Mouse (Mus musculus) gastrocnemius, postnatal 4 days (tissue): Measurements from ENCODE around the gene Prkcd. TPM values are rescaled to one million over a fixed set of nuclear protein-coding genes. Genes with fewer than 3 reads are reported as not detected.
"Not testable (repeated sequence)": the region's sequence is repeated elsewhere in the genome, so short reads cannot be mapped to it uniquely, and the experiment has no call there.

ENCODE experiments used
- DNase-seq, 2 experiments: peaks; one replicate each; pipeline ENCODE4 v3.0.0; 2021 to 2022; ENCODE audit warnings: low spot score in 2 of 2, mixed read lengths in 2 of 2
- total RNA-seq, 2 experiments: library from RNA; stranded (reverse); gene quantifications; 2 replicates each; pipeline ENCODE4 v1.2.3; 2021

The Prkcd gene
- total RNA-seq, 2 experiments from 2014 or later = 25.3 to 32.0 TPM

DNA sequence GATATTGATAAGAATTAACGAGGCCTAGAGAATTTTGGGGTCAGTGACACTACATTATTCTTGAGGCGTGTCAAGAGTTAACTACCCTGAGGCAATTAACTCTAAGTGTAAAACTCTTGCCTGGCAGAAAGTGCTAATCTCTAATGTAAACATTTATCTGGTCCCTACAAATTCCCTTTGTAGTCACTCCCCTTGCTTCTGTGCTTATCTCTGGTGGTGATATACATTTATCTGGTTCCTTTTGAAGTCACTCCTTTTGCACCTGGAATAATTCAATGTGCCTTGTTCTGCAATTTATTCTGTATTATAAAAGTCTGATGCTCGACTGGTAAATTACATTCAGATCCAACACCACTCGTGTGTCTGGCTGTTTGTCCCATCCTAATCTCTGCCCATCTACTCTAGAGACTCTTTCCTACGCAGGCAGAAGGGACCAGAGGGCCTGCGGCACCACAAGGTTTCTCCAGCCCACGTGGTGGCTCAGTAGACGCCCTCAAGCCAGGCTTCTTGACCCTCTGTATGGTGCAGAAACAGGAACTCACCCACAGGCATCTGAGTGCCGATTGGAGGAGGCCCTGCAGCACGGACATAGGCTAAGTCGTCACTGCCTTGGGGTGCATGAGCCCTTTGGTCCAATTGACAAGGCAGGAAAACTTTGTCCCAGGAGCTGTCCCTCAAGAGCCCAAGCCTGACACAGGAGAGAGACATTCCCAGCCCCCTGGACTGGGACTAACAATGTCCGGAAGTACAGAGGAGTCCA lies 48.5 kb downstream of the Prkcd start:
- not testable (repeated sequence) for DNase-seq

DNA sequence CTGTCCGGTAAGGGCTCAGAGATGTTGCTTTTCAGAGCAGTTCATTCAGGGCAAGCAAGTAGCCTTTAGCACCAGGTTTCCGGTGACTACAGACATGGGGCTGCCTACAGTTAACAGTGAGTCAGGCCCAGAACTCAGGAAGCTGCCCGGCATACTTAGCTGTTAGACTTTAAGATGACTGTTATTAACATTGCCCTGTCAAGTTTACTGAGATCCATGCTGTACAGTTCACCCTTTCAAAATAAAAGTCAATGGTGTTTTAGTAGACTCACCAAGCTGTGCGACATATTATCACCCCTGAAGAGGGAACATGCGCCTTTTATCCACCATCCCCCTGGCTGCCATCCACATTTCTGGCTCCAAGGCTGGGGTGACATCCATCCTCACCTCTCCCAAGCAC lies 49.8 kb downstream of the Prkcd start:
- no peak for DNase-seq

DNA sequence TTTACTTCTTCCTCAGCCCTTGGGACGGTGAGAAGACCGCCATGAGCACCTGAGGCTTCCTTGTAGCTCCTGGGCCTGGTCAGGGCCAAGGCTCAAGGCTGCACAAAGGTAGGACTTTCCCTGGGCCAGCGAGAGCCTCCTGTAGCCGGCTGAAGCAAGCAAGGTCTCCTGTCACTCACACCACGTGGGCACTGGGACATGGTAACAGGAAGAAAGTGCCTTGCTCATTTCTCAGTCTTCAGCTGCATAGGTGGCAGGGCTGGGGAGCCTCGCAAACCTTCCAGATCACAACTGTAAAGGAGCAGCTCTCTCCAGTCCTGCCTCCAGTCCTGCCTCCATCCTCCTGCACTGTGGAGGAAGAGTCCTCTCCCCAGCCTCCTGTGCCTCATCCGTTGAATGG lies 50.2 kb downstream of the Prkcd start:
- DNase-seq = no peak

- DNase-seq = peak in 1 of 2 experiments; percentile 79
Observed at GRCm38 (mm10) chr14:30573983-30574584, 51.9 kb downstream of the Prkcd start.

- DNase-seq = no peak
Observed at GRCm38 (mm10) chr14:30573235-30573634, 52.8 kb downstream of the Prkcd start.

GRCm38 (mm10) chr14:30572253-30572652 lies 53.8 kb downstream of the Prkcd start:
- no peak for DNase-seq

GRCm38 (mm10) chr14:30570303-30570702 lies 55.7 kb downstream of the Prkcd start:
- DNase-seq = no peak

- no peak for DNase-seq
Observed at GRCm38 (mm10) chr14:30568016-30568415, 58.0 kb downstream of the Prkcd start.

DNA sequence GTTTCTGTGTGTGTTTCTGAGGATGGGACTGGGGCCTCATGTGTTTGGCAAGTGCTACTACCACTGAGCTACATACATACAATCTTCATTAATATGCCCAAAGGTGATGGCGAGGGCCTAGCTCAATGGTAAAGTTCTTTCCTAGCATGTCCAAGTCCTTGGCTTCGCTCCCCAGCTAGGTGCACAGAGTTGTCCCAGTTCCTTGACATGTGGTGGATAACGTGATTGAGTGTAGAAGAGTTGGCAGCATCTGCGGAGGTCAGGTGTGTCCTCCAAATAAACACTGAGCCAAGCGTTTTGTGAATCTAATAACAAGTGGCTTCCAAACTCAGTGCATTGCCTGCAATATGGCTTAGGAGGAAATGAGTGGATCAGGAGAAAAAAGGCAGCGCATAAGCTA lies 59.7 kb downstream of the Prkcd start:
- DNase-seq = no peak

DNA sequence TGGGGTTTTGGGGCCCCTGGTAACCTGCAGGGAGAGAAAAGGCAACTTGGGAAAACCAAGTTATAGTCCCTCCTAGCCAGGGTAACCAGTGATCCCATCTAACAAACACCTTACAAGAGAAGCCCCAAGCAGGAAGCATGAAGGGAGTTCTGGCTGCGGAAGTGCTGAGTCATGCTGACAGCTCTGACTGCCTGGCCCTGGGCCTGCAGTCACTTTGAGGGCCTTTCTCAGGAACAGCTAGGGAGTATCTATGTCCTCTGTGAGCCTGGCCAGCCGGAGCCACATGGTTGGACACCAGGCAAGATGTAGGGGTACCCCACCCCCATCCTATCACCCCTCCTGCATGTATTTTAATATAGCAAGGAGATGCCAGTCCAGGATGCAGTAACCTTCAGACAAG lies 61.6 kb downstream of the Prkcd start:
- peak in 1 of 2 experiments; percentile 41 for DNase-seq

DNA sequence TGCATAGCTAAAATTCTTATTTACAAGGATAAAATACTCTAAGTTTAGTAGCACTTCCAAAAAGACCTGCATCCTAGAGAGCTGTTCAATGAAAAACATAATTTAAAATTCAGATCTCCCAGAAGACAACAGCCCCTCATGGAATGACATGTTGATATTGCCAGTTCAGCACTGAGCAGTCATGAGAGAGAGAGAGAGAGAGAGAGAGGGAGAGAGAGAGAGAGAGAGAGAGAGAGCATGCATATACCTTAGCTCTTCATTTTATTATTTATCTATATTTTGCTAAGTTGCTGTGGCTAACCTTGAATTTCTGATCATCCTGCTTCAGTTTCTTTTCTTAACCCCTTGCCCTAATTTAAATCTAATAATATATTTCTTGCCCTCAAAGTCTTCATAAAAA lies 63.7 kb downstream of the Prkcd start:
- DNase-seq = no peak

GRCm38 (mm10) chr14:30561470-30562187 lies 64.4 kb downstream of the Prkcd start:
- no peak for DNase-seq

DNA sequence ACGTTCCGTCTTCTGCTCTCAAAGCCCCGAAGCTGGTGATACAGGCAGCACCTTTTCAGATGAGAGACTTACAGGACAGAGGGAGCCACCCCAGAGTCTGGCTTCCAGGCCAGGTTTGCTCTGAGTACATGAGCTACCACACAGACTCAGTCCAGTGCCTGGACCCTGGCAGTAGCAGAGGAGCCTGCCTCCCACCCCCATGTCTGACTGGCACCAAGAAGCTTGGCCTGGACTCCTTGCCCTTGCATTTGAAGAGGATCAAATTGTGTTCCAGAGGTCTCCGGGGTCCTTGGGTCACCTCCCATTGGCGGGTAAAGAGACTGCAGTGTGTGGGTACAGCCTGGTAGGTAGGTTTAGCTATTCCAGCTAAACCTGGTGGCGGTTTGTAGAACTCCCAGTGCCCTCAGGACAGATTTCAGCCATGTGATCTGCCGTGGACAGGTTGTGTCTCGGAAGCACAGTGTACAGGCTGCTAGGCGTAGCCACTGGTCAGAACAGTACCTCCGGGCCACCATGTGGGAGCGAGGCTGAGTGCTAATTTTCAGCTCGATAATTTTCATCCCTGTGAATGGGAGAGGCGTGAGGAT lies 65.1 kb downstream of the Prkcd start:
- no peak for DNase-seq

GRCm38 (mm10) chr14:30559321-30559850 lies 66.6 kb downstream of the Prkcd start:
- DNase-seq = peak in 1 of 2 experiments; percentile 53

DNA sequence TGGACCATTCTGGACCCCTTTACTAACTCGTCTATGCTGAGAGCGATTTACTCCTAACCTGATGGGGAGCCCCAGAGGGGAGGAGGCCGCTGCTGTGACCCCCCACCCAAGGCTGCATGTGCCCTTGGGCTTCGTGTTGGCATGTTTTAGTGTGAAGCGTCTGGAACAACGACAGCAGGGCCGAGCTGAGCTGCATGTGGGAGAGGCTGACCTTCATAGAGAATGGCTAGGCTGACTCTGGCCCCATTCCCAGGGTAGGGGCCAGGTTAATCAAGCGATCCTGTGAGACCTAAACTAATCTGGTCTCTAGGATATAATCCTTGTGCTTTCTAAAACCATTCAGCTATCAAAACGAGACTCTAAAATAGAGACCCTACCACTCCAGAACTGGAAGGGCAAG lies 68.3 kb downstream of the Prkcd start:
- DNase-seq = no peak

GRCm38 (mm10) chr14:30556651-30557050 lies 69.4 kb downstream of the Prkcd start:
- no peak for DNase-seq

- no peak for DNase-seq
Observed at GRCm38 (mm10) chr14:30553185-30553584, 72.8 kb downstream of the Prkcd start.

- DNase-seq = no peak
Observed at GRCm38 (mm10) chr14:30551981-30552380, 74.0 kb downstream of the Prkcd start.

DNA sequence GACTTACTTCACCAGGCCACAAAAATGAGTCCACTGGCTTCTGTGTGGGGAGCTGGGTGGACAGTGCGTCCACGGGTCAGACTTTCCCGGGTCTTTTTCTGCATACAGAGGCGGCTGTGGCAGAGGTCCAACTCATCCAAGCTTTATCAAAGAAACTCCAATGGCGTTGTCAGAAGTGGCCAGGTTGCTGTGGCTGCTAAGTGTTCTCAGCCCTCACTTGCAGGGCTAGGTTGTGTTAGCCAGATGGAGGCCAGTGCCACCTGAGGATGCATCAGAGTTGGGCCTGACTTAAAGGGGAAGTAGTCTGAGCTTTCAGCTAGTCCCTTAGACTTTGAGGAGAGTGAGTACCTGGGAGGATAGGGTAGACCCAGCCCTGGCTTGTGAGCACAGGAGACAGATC lies 74.5 kb downstream of the Prkcd start:
- peak in 1 of 2 experiments; percentile 15 for DNase-seq

- DNase-seq = peak in 1 of 2 experiments; percentile 8
Observed at GRCm38 (mm10) chr14:30550232-30551070, 75.6 kb downstream of the Prkcd start.

- DNase-seq = peak in 1 of 2 experiments; percentile 17
Observed at GRCm38 (mm10) chr14:30549777-30550149, 76.2 kb downstream of the Prkcd start.
